Mouse (Mus musculus) intestine, embryonic 14.5 days (tissue): ENCODE measurements around the gene Ugt1a8. TPM values are rescaled to one million over a fixed set of nuclear protein-coding genes. Genes with fewer than 3 reads are reported as not detected.

Source experiments
- polyA plus RNA-seq: library from polyadenylated mRNA; unstranded; fragments of >200 nt; fragmentation: Nextera tagmentation; extraction: Ambion mirVana; gene quantifications from 2 replicates; pipeline ENCODE4 v1.2.1, GENCODE M21; 2014

The Ugt1a8 gene
- polyA plus RNA-seq, 1 experiment from 2014 or later = not detected

Other genes with a start within 250 kb of the Ugt1a8 start
- gene Dgkd, start 234.5 kb upstream of the Ugt1a8 start, polyA plus RNA-seq = 38.4 and 38.6 TPM in 2 replicates
- gene Usp40, start 79.3 kb upstream of the Ugt1a8 start, polyA plus RNA-seq = 31.0 and 36.9 TPM in 2 replicates
- gene Ugt1a10, start 32.4 kb upstream of the Ugt1a8 start, polyA plus RNA-seq = not detected in 2 replicates
- gene Ugt1a9, start 17.0 kb upstream of the Ugt1a8 start, polyA plus RNA-seq = 0.32 and 0.35 TPM in 2 replicates
- 12.6 and 17.4 TPM in 2 replicates for gene Ugt1a7c, start 7.2 kb downstream of the Ugt1a8 start, polyA plus RNA-seq
- not detected in 2 replicates for gene Ugt1a6b, start 15.4 kb downstream of the Ugt1a8 start, polyA plus RNA-seq
- gene Ugt1a6a, start 47.0 kb downstream of the Ugt1a8 start, polyA plus RNA-seq = 4.6 and 7.5 TPM in 2 replicates
- gene Ugt1a5, start 78.2 kb downstream of the Ugt1a8 start, polyA plus RNA-seq = 0.08 TPM in 1 of 2 replicates, not detected in the other
- 0.08 and 0.16 TPM in 2 replicates for gene Ugt1a2, start 112.8 kb downstream of the Ugt1a8 start, polyA plus RNA-seq
- 8.0 and 9.8 TPM in 2 replicates for gene Dnajb3, start 118.0 kb downstream of the Ugt1a8 start, polyA plus RNA-seq
- gene Ugt1a1, start 124.1 kb downstream of the Ugt1a8 start, polyA plus RNA-seq = 1.9 and 3.3 TPM in 2 replicates
- gene Mroh2a, start 139.2 kb downstream of the Ugt1a8 start, polyA plus RNA-seq = 1.1 and 2.8 TPM in 2 replicates
- gene Hjurp, start 189.8 kb downstream of the Ugt1a8 start, polyA plus RNA-seq = 182 and 203 TPM in 2 replicates
- not detected in 2 replicates for gene Trpm8, start 189.8 kb downstream of the Ugt1a8 start, polyA plus RNA-seq